Mouse (Mus musculus): Measurements from ENCODE around the gene Nrn1l. TPM values are rescaled to one million over a fixed set of nuclear protein-coding genes. Genes with fewer than 3 reads are reported as not detected.

Gene Nrn1l
- total RNA-seq, 2 experiments from 2014 or later, result 0.42 TPM; not detected in 1

GRCm38 (mm10) chr8:105943321-105943739 lies 50.0 kb downstream of the Nrn1l start, which contains the start of gene Lcat:
Lcat (minus strand) TSS chr8:105943382.
- no peak for ATAC-seq (ENCODE audit: poor library complexity, severe bottlenecking)

Other genes starting within 250 kb of the Nrn1l start
- 0.67 and 1.6 TPM in 2 replicates for gene Carmil2, start 207.3 kb upstream of the Nrn1l start, total RNA-seq (2015)
- gene Carmil2, start 207.3 kb upstream of the Nrn1l start, total RNA-seq (2017), result 0.70 and 1.3 TPM in 2 replicates
- 20.4 and 28.0 TPM in 2 replicates for gene Acd, start 192.5 kb upstream of the Nrn1l start, total RNA-seq (2015)
- 10.6 and 12.3 TPM in 2 replicates for gene Acd, start 192.5 kb upstream of the Nrn1l start, total RNA-seq (2017)
- 6.6 and 7.7 TPM in 2 replicates for gene Pard6a, start 192.4 kb upstream of the Nrn1l start, total RNA-seq (2015)
- gene Pard6a, start 192.4 kb upstream of the Nrn1l start, total RNA-seq (2017), result 9.1 and 22.2 TPM in 2 replicates
- not detected in 2 replicates for gene 4933405L10Rik, start 185.9 kb upstream of the Nrn1l start, total RNA-seq (2015)
- not detected in 2 replicates for gene 4933405L10Rik, start 185.9 kb upstream of the Nrn1l start, total RNA-seq (2017)
- gene Enkd1, start 185.4 kb upstream of the Nrn1l start, total RNA-seq (2015), result 5.9 and 7.5 TPM in 2 replicates
- 5.3 and 5.6 TPM in 2 replicates for gene Enkd1, start 185.4 kb upstream of the Nrn1l start, total RNA-seq (2017)
- 0.14 and 0.16 TPM in 2 replicates for gene Gfod2, start 134.9 kb upstream of the Nrn1l start, total RNA-seq (2015)
- 0.08 TPM in 1 of 2 replicates, not detected in the other for gene Gfod2, start 134.9 kb upstream of the Nrn1l start, total RNA-seq (2017)
- gene Ranbp10, start 66.2 kb upstream of the Nrn1l start, total RNA-seq (2015), result 10.2 and 10.5 TPM in 2 replicates
- gene Ranbp10, start 66.2 kb upstream of the Nrn1l start, total RNA-seq (2017), result 6.4 and 7.0 TPM in 2 replicates
- gene Tsnaxip1, start 65.8 kb upstream of the Nrn1l start, total RNA-seq (2015), result not detected in 2 replicates
- not detected in 2 replicates for gene Tsnaxip1, start 65.8 kb upstream of the Nrn1l start, total RNA-seq (2017)
- gene Cenpt, start 40.3 kb upstream of the Nrn1l start, total RNA-seq (2015), result 12.4 and 18.3 TPM in 2 replicates
- gene Cenpt, start 40.3 kb upstream of the Nrn1l start, total RNA-seq (2017), result 16.7 and 25.0 TPM in 2 replicates
- gene Thap11, start 38.4 kb upstream of the Nrn1l start, total RNA-seq (2015), result 42.8 and 48.9 TPM in 2 replicates
- 38.5 and 42.6 TPM in 2 replicates for gene Thap11, start 38.4 kb upstream of the Nrn1l start, total RNA-seq (2017)
- 103 and 117 TPM in 2 replicates for gene Nutf2, start 33.0 kb upstream of the Nrn1l start, total RNA-seq (2015)
- gene Nutf2, start 33.0 kb upstream of the Nrn1l start, total RNA-seq (2017), result 40.9 and 54.5 TPM in 2 replicates
- gene Edc4, start 12.7 kb upstream of the Nrn1l start, total RNA-seq (2015), result 12.0 and 12.2 TPM in 2 replicates
- gene Edc4, start 12.7 kb upstream of the Nrn1l start, total RNA-seq (2017), result 23.8 and 27.5 TPM in 2 replicates
- gene Pskh1, start 6.9 kb downstream of the Nrn1l start, total RNA-seq (2015), result 8.6 and 9.7 TPM in 2 replicates
- 10.7 and 13.3 TPM in 2 replicates for gene Pskh1, start 6.9 kb downstream of the Nrn1l start, total RNA-seq (2017)
- 1.3 and 2.0 TPM in 2 replicates for gene Ctrl, start 40.3 kb downstream of the Nrn1l start, total RNA-seq (2015)
- 0.55 and 1.1 TPM in 2 replicates for gene Ctrl, start 40.3 kb downstream of the Nrn1l start, total RNA-seq (2017)
- gene Psmb10, start 44.9 kb downstream of the Nrn1l start, total RNA-seq (2015), result 164 and 185 TPM in 2 replicates
- 56.1 and 63.6 TPM in 2 replicates for gene Psmb10, start 44.9 kb downstream of the Nrn1l start, total RNA-seq (2017)
- 0.23 TPM in 1 of 2 replicates, not detected in the other for gene Lcat, start 49.8 kb downstream of the Nrn1l start, total RNA-seq (2015)
- 0.45 TPM in 1 of 2 replicates, not detected in the other for gene Lcat, start 49.8 kb downstream of the Nrn1l start, total RNA-seq (2017)
- 2.9 and 5.9 TPM in 2 replicates for gene Slc12a4, start 72.5 kb downstream of the Nrn1l start, total RNA-seq (2015)
- gene Slc12a4, start 72.5 kb downstream of the Nrn1l start, total RNA-seq (2017), result 2.1 and 9.4 TPM in 2 replicates
- gene Dpep3, start 85.9 kb downstream of the Nrn1l start, total RNA-seq (2015), result not detected in 2 replicates
- gene Dpep3, start 85.9 kb downstream of the Nrn1l start, total RNA-seq (2017), result not detected in 2 replicates
- gene Dus2, start 97.8 kb downstream of the Nrn1l start, total RNA-seq (2015), result 3.8 and 4.3 TPM in 2 replicates
- gene Dus2, start 97.8 kb downstream of the Nrn1l start, total RNA-seq (2017), result 6.0 and 6.9 TPM in 2 replicates
- 0.20 TPM in 1 of 2 replicates, not detected in the other for gene Dpep2nb, start 112.4 kb downstream of the Nrn1l start, total RNA-seq (2015)
- gene Dpep2nb, start 112.4 kb downstream of the Nrn1l start, total RNA-seq (2017), result not detected in 2 replicates
- gene Ddx28, start 118.3 kb downstream of the Nrn1l start, total RNA-seq (2015), result 8.8 and 9.6 TPM in 2 replicates
- 13.7 and 13.9 TPM in 2 replicates for gene Ddx28, start 118.3 kb downstream of the Nrn1l start, total RNA-seq (2017)
- gene Nfatc3, start 165.3 kb downstream of the Nrn1l start, total RNA-seq (2015), result 104 and 108 TPM in 2 replicates
- 26.5 and 38.4 TPM in 2 replicates for gene Nfatc3, start 165.3 kb downstream of the Nrn1l start, total RNA-seq (2017)
- not detected in 2 replicates for gene Esrp2, start 243.4 kb downstream of the Nrn1l start, total RNA-seq (2015)
- not detected in 2 replicates for gene Esrp2, start 243.4 kb downstream of the Nrn1l start, total RNA-seq (2017)